In the genomic region with DNA sequence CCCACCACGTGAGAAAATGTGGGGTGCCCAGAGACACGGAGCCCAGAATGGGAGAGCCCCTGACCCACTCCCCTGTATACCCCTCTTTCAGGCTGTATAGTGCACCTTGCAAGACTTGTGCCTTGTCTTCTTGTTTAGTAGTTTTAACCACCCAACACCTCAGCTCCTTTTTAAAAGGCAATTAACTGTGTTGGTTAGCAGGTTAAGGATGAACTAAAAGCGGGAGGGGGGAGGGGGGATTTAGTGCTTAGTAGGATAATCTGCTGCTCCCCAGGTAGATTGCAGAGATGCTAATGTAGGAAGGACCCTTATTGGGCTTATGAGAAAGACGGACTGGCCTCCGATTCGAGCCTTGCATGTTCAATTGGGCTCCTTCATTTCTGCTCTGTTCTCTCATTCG, we compare ENCODE assay signal across 12 mouse cellular contexts. TPM values are rescaled to one million over a fixed set of nuclear protein-coding genes. Genes with fewer than 3 reads are reported as not detected.
DNase-seq lines count a peak whose midpoint lies in the region; ATAC-seq and TF ChIP-seq lines count a peak whose summit lies in the region.
"Had no signal": no experiment of that assay in that cellular context is flagged by ENCODE, and none has a peak within 500 bp of the region (broad histone marks: within the 10 kb centered on the region; RNA-seq: fewer than 3 reads in every experiment).

No protein-coding gene starts in this region.

- 15% methylated on average over 7 of the region's 7 CpGs for WGBS in heart, embryonic 11.5 days (ENCODE audit: insufficient replicate concordance)
- WGBS in forebrain, postnatal 0 days, result 3% methylated on average over 7 of the region's 7 CpGs
- 3% methylated on average over 7 of the region's 7 CpGs for WGBS in midbrain, embryonic 14.5 days

- H3K36me3 ChIP-seq in heart, embryonic 11.5 days (ENCODE audit: control insufficient read depth, insufficient read depth, low read length), result no peaks in the 10 kb centered on the region
- no peaks in the 10 kb centered on the region for H3K36me3 ChIP-seq in forebrain, postnatal 0 days (ENCODE audit: insufficient read depth)
- no peaks in the 10 kb centered on the region for H3K36me3 ChIP-seq in midbrain, embryonic 14.5 days (ENCODE audit: control insufficient read depth, insufficient read depth, low read length)

- no peak for DNase-seq in heart, postnatal 36 days
- DNase-seq in forebrain, postnatal 0 days, result peak; percentile 25
- DNase-seq in midbrain, embryonic 14.5 days, result peak; percentile 24
- DNase-seq in cerebellum, postnatal 36 days, result no peak
- no peak for DNase-seq in adrenal gland, postnatal 25 days
- no peak for DNase-seq in c-Kit-positive CD71-positive TER-119-positive erythroid progenitor cells, embryonic 14.5 days (ENCODE audit: low spot score)

- H3K4me3 ChIP-seq in heart, embryonic 11.5 days (ENCODE audit: low read depth, low read length), result peak overlapping the region; percentile 47
- H3K4me3 ChIP-seq in brown adipose tissue, adult 24 weeks (ENCODE audit: insufficient read depth, low read depth, low read length), result peak overlapping the region; percentile 54
- peak overlapping the region; percentile 48 for H3K4me3 ChIP-seq in forebrain, postnatal 0 days (ENCODE audit: low read depth, low read length)
- H3K4me3 ChIP-seq in midbrain, embryonic 14.5 days (replicated peaks; ENCODE audit: low read depth, low read length), result peak overlapping the region; percentile 40

- H3K27ac ChIP-seq in heart, embryonic 11.5 days (ENCODE audit: low read depth, low read length), result no peak overlapping the region
- no peak overlapping the region for H3K27ac ChIP-seq in brown adipose tissue, adult 24 weeks (replicated peaks; ENCODE audit: low read depth, low read length)
- no peak overlapping the region for H3K27ac ChIP-seq in forebrain, postnatal 0 days (ENCODE audit: low read depth, low read length)
- no peak overlapping the region for H3K27ac ChIP-seq in midbrain, embryonic 14.5 days (replicated peaks; ENCODE audit: low read depth, low read length)

- ATAC-seq in heart, embryonic 11.5 days (replicated peaks; ENCODE audit: insufficient number of reproducible peaks, low FRiP score, low TSS enrichment), result no peak
- ATAC-seq in forebrain, postnatal 0 days, result 0 out of 2 replicates have a peak, but pooled peaks have one; percentile 7
- ATAC-seq in midbrain, embryonic 14.5 days (ENCODE audit: low FRiP score, low TSS enrichment), result no peak

- H3K9ac ChIP-seq in heart, embryonic 11.5 days (ENCODE audit: low read depth, low read length), result no peak overlapping the region
- peak overlapping the region; percentile 39 for H3K9ac ChIP-seq in forebrain, postnatal 0 days
- H3K9ac ChIP-seq in midbrain, embryonic 14.5 days (replicated peaks; ENCODE audit: low read length), result no peak overlapping the region; the same call in 1 of the 2 replicates

- peak overlapping the region; percentile 87 for H3K4me2 ChIP-seq in heart, embryonic 11.5 days
- peak overlapping the region; percentile 63 for H3K4me2 ChIP-seq in forebrain, postnatal 0 days (ENCODE audit: low read depth)
- peak overlapping the region; percentile 72 for H3K4me2 ChIP-seq in midbrain, embryonic 14.5 days (ENCODE audit: low read length)

- peaks cover 3% of the 10 kb centered on the region; the same call in 1 of the 2 replicates for H3K27me3 ChIP-seq in heart, embryonic 11.5 days (ENCODE audit: control insufficient read depth, insufficient read depth, low read length)
- 0 out of 2 replicates have a peak, but pooled peaks cover 4% of the 10 kb centered on the region for H3K27me3 ChIP-seq in forebrain, postnatal 0 days (ENCODE audit: insufficient read depth, low read length)
- peaks cover 12% of the 10 kb centered on the region for H3K27me3 ChIP-seq in midbrain, embryonic 14.5 days (ENCODE audit: control insufficient read depth, insufficient read depth, low read length)

- intact Hi-C loops in heart, postnatal 36 days (cut with DNase I), result loop anchor here (5.0 kb wide), 1 partner anchor 319 kb away; no protein-coding TSS in a partner anchor

- TF ChIP-seq CTCF in forebrain, postnatal 0 days (IDR thresholded peaks at IDR 0.05; ENCODE audit: low read depth), result no peak

- H3K4me1 ChIP-seq in heart, embryonic 11.5 days (ENCODE audit: control insufficient read depth, insufficient read depth, low read length), result 0 out of 2 replicates have a peak, but pooled peaks cover 4% of the 10 kb centered on the region
- H3K4me1 ChIP-seq in brown adipose tissue, adult 24 weeks (ENCODE audit: control insufficient read depth, insufficient read depth, insufficient read length, low read length), result no peaks in the 10 kb centered on the region
- no peaks in the 10 kb centered on the region for H3K4me1 ChIP-seq in forebrain, postnatal 0 days (ENCODE audit: insufficient read depth)
- peaks cover 7% of the 10 kb centered on the region; the same call in 1 of the 2 replicates for H3K4me1 ChIP-seq in midbrain, embryonic 14.5 days (ENCODE audit: control insufficient read depth, insufficient read depth, low read length)

- H3K9me3 ChIP-seq in heart, embryonic 11.5 days (replicated peaks; ENCODE audit: control insufficient read depth, low read length), result no peaks in the 10 kb centered on the region
- no peaks in the 10 kb centered on the region for H3K9me3 ChIP-seq in forebrain, postnatal 0 days (ENCODE audit: low read length)
- H3K9me3 ChIP-seq in midbrain, embryonic 14.5 days (ENCODE audit: control insufficient read depth, low read length), result no peaks in the 10 kb centered on the region

RNA-seq across cellular contexts. Expression of a gene that starts 1.0 kb away (rescaled TPM):
- 1.4 and 1.6 TPM in 2 replicates for polyA plus RNA-seq in heart, embryonic 11.5 days (2014; fragmentation: Nextera tagmentation; extraction: Ambion mirVana)
- total RNA-seq in heart, postnatal 36 days (2021), result 1 to 10 TPM; 1.2 to 1.4 TPM
- 1.0 TPM in 1 of 2 replicates, not detected in the other for polyA plus RNA-seq in brown adipose tissue, adult 24 weeks (2012; ENCODE audit: insufficient read depth, insufficient read length, missing spikeins)
- total RNA-seq in forebrain, postnatal 0 days (2014; rRNA removed), result 13.6 and 15.5 TPM in 2 replicates
- polyA plus RNA-seq in forebrain, postnatal 0 days (2015; fragmentation: Nextera tagmentation; extraction: Ambion mirVana), result 6.5 and 12.8 TPM in 2 replicates
- 2.0 and 4.5 TPM in 2 replicates for polyA plus RNA-seq in midbrain, embryonic 14.5 days (2014; fragmentation: Nextera tagmentation; extraction: Ambion mirVana)
- total RNA-seq in adrenal gland, postnatal 25 days (2021), result 2.0 and 4.4 TPM in 2 replicates
- total RNA-seq: megakaryocyte-erythroid progenitor cell, adult 5-6 weeks had no signal
- polyA plus RNA-seq: C2C12 had no signal

RNA-seq across cellular contexts. Expression of a gene that starts 10.1 kb away (rescaled TPM):
- 0.27 TPM in 1 of 2 replicates, not detected in the other for polyA plus RNA-seq in heart, embryonic 11.5 days (2014; fragmentation: Nextera tagmentation; extraction: Ambion mirVana)
- not detected for total RNA-seq in heart, postnatal 36 days (2021)
- not detected in 2 replicates for polyA plus RNA-seq in brown adipose tissue, adult 24 weeks (2012; ENCODE audit: insufficient read depth, insufficient read length, missing spikeins)
- total RNA-seq in forebrain, postnatal 0 days (2014; rRNA removed), result 1.0 and 3.4 TPM in 2 replicates
- 0.59 and 0.86 TPM in 2 replicates for polyA plus RNA-seq in forebrain, postnatal 0 days (2015; fragmentation: Nextera tagmentation; extraction: Ambion mirVana)
- polyA plus RNA-seq in midbrain, embryonic 14.5 days (2014; fragmentation: Nextera tagmentation; extraction: Ambion mirVana), result 1.3 and 1.8 TPM in 2 replicates
- total RNA-seq in adrenal gland, postnatal 25 days (2021), result 0.43 TPM in 1 of 2 replicates, not detected in the other
- total RNA-seq: megakaryocyte-erythroid progenitor cell, adult 5-6 weeks had no signal
- polyA plus RNA-seq: C2C12; large intestine, adult 2 months; spleen, adult 2 months had no signal

Comparison
In these comparisons a context has a peak if more than half of its experiments do, and no peak if none do; other contexts are left out.
1. DNase-seq: peak in forebrain, postnatal 0 days (single experiment) and midbrain, embryonic 14.5 days (single experiment); none in heart, postnatal 36 days (0 of 2), cerebellum, postnatal 36 days (0 of 2), adrenal gland, postnatal 25 days (single experiment) and c-Kit-positive CD71-positive TER-119-positive erythroid progenitor cells, embryonic 14.5 days (single experiment).
2. Peak in every context shown above with its lines, with median percentiles within 50 percentile points of each other: H3K4me2 ChIP-seq and H3K4me3 ChIP-seq.